Mouse (Mus musculus) frontal cortex, adult (tissue): Measurements from ENCODE around the gene Wdr17.

Source experiments
- ATAC-seq: cut with Nextera tagmentation; 2 replicates; pipeline ENCODE4 v1.9.2; 2017; ENCODE audit warnings: mild to moderate bottlenecking, moderate library complexity, mixed read lengths; ENCODE audit not compliant: low TSS enrichment

Gene Wdr17

GRCm38 (mm10) chr8:54600671-54601251 is 286.2 kb downstream of the Wdr17 start, which contains the start of gene Spata4:
TSS of gene Spata4 (plus strand) at chr8:54600781.
- peak; percentile 78 for ATAC-seq

- ATAC-seq, result peak; percentile 5; the same call in 1 of the 2 replicates
Measured at GRCm38 (mm10) chr8:54597386-54597785, 289.6 kb downstream of the Wdr17 start.

- no peak for ATAC-seq
Measured at GRCm38 (mm10) chr8:54596940-54597339, 290.0 kb downstream of the Wdr17 start.

- no peak for ATAC-seq
Measured at GRCm38 (mm10) chr8:54596051-54596450, 290.9 kb downstream of the Wdr17 start.

GRCm38 (mm10) chr8:54594634-54595033 is 292.4 kb downstream of the Wdr17 start:
- peak; percentile 81 for ATAC-seq

- no peak for ATAC-seq
Measured at GRCm38 (mm10) chr8:54582886-54583285, 304.1 kb downstream of the Wdr17 start.

- ATAC-seq, result no peak
Measured at GRCm38 (mm10) chr8:54581436-54581835, 305.5 kb downstream of the Wdr17 start.
